Mouse (Mus musculus): ENCODE data around the gene Tmed10.

Tmed10 gene

DNA sequence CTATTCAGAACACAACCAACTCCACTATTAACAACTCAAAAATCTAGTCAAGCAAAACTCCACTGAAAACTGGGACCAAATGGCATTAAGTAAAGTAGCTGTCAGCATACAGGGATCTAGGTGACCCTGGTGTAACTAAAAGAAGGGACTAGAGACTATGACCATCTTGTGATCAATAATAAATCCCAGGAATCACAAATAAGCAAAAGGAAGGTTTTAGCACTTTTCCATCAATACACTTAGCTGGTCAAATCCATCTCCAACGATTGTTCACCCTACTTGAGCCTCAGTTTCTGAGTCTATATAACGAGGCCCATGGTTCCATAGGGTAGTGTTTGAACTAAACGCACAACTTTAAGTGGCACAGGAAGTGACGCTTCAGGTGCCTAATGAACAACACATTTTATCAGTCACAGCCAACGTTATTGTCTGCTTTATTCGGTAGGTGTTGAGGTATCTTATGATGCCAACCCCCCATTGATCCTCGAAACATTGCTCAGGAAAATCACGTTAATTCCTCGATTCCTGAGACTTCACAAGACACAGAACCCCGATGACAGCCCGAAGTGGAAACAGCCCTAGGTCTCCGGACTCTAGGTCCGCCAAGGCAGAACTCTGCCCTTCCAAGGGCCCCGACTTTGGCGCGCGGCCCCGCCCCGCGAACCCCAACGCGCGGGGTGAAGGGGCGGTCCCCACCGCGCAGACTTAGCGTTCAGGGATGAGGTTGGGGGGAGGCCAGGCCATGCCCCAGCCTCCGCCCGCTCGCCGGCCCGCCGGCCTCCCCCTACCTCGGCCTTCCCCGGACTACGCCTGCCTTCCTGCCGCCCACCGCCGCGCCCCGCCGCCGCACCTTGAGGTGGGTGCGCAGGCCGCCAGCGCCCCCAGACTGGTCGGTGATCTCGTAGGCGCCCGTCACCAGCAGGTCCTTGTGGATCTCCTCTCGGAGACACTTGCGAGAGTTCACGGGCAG lies 771 bp downstream of the Tmed10 start:
- DNase-seq: peak; percentile 70

DNA sequence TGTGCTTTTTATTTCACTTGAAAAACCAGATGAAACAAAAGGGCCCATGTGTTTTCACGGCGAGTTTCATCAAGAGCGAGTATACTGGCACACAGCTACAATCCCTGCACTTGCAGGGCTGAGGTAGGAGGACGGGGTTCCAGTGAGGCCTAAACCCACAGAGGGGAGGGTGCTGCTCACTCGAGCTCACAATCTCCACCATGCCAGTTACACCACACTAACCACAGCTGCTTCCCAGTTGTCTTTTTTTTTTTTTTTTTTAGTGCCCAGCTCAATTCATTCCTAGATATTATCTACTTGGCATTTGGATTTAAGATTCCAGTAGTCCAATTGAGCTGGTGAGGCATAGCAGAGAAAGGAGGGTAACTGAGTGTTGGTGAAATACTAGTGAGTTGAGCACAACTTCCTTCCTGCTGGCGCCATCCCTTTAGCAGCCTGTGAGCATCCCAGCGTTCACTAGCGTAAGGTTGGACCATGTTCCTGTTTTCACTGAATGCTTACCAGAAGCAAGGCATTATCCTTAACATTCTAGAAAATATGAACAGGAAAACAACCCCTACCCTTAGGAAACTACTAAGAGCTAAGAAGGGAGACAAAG lies 2.5 kb downstream of the Tmed10 start:
- DNase-seq: no peak

DNA sequence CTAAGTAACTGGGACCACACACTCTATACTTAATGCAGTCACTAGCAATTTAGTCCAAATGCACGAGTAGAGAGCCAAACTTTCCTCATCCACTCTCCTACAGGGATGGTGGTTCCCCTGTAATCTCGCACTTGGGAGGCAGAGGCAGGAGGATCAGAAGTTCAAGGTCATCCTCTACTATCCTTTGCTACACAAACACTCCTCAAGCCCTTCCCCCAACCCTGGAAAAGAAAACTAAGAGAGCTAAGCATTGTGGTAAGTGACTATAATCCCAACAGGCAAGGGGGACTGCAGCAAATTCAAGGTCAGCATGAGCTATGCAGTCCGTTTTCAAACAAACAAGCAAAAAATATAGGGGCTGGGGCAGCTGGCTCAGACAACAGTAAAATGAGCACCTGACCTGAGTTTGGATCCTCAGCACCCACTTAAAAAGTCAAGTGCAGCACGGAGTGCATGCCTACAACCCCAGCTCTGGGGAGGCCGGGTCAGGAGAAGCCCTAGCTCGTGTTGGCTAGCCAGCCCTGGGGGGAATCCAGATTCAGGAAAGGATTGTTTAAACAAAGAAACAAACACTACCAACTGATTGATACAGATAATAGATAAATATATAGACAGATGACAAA lies 6.1 kb downstream of the Tmed10 start:
- no peak for DNase-seq

DNA sequence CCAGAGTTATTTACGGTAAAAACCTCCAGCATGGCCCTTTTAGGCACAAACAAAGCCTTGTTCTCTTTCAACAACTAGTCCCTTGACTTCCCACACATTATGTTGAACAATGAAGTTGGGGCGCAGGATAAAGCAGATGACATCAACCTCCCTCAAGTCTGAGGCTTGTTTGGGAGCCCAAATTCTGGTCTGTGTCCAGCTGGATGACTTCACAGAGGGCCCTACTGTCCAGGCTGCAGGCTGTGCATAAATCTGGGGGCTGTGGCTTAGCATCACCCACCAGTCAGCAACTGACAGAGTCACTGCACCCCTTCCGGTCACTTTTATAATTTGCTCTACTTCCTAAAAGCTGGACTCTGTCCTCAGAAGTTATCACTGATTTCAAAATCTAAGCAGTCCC lies 8.4 kb downstream of the Tmed10 start:
- no peak for DNase-seq

DNA sequence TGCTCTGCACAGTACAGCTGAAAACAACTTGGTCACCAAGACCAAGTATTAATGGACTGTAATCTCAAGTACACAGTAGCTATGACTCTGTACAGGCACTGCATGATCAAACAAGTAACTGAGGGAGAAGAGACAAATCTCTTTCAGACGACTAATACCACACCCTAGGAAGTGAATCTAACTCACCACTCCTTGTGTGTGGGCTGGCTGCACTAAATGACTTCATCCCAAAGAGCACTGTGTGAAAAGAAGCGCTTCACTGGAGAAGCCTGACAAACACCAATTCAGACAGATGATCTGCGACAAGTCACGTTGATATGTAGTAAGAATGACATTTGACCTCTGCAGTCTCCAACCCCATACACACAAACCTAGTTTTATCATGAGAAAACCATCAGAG lies 12.1 kb downstream of the Tmed10 start:
- no peak for DNase-seq

DNA sequence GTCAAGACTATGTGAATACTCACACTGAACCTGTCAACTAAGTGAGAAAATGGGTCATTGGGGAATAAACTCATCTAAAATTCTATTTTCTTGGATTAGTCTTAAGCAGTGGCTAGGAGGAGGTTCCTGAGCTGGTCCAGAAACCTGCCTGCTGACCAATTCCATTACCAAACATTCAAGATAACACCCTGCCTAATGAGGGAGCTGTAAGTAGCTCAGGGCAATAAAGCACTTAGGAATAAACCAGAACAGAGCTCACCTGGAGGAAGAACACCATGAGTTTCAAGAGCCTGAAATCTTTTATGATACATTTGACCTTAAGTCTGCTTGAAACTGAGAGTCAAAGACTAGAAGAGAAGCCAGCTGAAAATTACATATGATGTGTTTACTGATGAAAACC lies 13.1 kb downstream of the Tmed10 start:
- DNase-seq: no peak

DNA sequence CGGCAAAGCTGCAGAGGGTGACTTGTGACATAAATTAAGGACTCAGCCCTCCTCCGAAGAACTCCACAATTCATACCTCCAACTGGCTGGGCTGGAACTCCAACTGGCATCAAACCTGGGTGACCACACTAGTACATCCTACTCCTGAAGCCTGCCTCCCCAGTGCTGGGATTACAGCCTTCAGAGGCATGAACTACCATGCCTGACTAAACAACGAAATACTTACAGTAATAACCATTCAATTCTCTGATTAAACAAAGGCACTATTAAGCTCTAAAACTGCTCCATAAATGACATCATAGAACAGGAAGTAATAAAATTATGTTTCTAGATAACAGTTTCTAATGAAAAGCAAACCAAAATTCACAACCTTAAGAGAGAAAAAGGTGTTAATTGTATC lies 13.5 kb downstream of the Tmed10 start:
- no peak for DNase-seq

DNA sequence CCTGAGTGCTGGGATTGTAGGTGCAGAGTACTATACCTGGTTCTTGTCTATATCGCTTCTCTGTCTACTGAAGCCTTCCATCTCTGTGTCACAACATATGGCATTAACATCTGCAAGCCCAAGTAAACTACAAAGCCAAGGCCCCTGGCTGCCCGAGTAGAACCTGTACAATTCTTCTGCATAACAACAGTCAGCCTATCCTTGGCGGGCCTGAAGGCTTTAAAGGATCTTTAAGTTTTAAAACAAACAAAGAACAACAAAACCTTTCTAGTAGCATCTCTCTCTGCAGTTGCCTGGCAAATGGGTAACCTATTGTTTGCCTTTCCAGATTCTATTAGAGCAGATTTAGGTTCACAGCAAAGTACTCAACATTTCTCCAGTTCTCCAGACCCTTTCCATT lies 20.6 kb downstream of the Tmed10 start:
- DNase-seq: no peak

DNA sequence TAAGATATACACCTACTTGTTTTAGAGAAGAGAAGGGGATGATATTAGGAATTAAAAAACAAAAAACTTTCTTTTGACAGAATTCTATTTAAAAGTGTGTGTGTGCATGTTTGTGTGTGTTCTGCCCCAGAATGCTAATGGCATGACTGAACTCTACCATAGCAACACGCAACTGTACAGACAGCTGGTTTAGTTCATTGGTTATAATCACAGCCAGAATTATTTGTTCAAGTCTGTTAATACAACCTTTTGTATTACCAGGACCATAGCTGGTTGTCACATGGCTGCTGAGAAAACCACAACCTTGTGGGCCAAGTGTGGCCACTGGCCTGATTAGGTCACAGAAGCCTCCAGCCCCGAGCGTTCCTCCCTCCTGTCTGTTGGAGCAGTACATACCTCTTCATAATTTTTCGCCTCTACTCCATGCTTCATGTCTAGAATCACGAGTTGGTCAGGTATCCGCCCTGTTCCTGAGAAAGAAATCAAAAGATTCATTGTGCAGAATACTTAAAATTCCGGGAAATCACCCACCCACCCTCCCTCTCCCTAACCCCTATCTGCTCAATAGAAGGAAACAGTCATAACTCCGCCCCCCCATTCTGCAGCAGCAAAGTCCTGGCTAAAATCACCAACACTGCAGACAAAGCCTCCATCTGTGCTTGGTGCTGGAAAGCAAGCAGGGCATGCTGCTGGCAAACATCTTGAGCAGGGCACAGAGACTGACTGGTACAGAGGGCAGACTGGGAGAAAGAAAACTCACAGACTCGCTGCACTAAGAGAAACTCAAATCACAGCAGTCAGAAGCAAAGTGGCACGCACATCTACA lies 24.0 kb downstream of the Tmed10 start:
- DNase-seq: no peak

DNA sequence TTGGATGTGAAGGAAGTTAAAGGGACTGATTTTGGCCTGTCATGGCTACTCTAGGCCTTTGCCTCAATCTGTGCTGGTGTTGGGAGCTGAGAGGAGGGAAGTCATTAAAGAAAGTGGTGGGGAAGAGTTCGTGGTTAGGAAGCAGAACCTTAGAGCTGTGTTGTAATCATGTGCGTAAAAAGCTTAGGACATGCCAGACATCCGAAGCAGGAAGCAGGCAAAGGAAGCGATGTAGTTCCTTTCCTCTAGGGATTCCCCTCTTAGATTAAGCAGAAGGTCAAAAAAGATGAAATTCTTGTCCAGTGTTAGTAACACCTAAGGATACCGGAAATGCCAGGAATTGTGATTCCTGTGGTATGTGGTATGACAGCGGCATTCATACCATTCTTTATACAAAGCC lies 26.3 kb downstream of the Tmed10 start:
- DNase-seq: no peak

DNA sequence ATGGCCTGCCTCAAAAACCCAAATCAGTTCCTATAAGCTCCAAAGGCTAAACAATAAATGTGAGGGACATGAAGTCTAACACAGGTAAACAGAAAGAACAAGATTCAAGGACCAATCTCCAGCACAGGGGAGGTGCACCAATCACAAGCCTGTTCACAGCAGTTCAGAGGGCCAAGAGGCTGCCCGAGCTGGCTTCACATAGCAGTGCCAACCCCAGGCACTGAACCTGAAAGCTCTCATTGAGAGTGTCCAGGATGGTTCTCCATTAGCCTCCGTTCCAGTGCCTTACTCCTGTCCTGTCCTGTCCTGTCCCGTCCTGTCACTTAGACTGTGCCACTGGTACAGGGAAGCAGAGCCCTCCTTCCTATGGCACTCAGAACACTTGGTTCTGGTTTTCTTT lies 27.5 kb downstream of the Tmed10 start:
- DNase-seq: no peak

DNA sequence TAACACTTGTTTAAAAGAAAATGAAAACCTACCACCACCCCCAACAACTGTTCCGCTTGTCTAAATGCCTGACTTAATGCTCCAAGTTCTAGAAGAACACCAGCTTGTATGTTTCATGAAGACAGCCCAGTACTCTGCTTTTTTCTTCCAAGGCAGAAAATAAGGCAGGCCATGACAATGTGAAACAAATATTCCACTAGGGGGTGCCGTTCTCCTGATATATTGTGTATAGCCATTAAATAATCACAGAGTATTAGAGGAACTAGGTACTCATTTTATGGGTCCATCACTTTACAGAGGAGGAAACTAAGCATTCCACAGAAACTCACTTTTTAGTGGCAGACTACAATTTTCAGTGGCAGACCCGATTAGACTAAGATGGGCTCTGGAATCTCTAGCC lies 28.3 kb downstream of the Tmed10 start:
- peak; percentile 78 for DNase-seq

DNA sequence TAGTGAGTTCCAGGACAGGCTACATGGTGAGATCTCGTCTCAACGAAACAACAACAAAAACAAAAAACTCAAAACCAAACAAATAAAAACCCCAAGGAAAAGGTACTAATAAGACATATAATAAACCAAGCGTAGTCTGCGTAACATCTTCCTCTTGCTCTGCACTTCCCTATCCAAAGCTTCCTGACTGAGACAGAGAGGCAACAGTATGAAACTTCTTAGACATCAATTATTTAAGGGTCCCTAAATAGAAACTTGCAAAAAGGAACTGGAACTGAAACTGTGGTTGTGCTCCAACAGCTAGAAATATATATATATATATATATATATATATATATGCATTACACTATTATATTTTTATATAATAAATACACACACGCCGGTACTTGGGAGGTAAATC lies 29.1 kb downstream of the Tmed10 start:
- DNase-seq: no peak

DNA sequence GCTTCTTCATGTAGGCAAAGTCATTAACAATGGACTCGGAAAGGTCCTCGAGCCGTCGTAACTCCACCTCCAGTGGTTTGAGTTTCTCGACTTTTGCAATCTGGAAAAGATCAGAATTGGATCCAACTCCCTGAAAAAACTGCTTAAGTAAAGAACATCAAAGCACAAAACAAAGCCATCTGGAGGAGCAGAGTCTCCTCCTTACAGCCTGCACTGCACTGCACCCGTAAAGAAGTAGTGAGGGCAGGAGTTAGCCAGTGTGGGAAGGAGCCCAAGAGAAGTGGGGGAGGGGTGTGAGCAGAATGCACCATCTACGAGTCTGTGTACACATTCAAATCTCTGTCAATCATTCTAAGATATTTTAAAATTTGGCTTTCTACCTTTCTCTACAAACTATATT lies 30.4 kb downstream of the Tmed10 start:
- no peak for DNase-seq

DNA sequence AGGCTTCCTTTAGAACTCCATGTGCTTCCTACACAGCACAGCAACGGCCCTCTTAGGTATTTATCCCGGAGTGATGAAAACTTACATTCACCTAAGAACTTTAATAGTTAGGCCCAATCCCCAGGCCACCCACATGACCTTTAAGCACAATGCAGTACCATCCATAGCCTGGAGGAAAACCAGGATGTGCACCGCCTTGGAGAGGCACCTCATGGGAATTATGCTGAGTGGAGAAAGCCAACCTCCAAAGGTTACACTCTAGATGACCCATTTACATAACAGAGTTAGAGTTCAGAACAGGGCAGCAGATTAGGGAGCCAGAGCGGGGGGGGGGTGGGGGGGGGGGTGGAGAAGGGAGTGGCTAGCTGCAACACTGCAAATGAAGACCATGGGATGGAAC lies 32.3 kb downstream of the Tmed10 start:
- peak; percentile 8 for DNase-seq

DNA sequence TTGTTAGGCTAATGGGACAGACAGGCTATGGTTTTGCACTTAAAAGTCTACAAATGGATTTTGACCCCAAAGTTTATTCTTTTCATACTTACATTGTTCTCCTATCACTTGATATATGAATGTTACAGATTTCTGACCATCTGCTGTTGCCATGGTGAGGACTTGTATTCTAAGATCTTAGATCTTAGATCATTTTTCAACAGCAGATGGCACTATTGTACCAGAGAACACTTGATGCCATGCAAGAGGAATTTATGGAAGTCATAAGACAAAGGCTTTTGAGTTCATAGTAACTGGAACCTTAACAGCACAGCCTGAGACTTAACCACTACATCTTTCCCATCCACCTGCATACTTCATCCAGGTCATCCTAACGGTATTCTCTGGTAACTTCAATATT lies 33.5 kb downstream of the Tmed10 start:
- peak; percentile 91 for DNase-seq

DNA sequence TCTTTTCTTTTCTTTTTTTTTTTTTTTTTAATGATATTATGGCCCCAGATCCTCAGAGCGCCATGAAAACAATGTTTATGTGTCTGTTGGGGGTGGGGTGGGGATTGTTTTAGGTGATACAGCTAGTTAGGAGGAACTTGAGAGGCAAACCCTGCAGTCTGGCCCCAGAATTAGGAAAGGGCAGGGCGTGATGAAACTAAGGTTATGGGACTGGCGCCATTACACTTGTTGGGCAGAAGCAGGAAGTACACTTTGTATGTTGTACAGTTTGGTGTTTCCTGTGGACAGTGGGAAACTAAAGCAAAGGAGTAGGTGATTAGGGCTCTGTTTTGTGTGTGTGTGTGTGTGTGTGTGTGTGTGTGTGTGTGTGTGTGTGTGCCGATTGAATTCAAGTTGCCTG lies 34.7 kb downstream of the Tmed10 start:
- peak; percentile 18 for DNase-seq

DNA sequence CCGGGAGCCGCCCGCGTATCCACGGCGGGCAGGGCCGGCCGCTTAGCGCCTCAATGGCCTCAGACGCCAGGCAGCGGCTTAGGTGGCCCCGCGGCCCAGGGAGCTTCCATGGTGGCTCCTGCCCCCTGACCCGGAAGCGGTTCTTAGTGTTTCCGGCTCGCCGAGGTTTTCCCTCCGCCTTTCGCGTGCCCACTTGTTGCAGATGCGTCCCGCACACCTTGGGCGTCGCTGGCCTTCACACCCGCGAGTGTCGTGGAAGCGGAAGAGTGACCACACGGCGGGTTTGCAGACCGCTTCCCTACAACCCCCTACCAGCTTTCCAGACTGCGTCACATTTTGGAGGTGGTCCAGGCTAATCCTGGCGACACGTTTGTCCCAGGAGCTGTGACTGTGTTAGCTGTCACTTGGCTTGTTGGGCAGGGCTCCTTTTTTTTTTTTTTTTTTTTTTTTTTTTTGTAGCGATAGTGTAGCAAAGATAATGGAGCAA lies 35.4 kb downstream of the Tmed10 start, which contains the start of gene Nek9:
TSS of gene Nek9 (minus strand) at position 120 of the 487 bp plus-strand sequence.
- DNase-seq: peak; percentile 96

DNA sequence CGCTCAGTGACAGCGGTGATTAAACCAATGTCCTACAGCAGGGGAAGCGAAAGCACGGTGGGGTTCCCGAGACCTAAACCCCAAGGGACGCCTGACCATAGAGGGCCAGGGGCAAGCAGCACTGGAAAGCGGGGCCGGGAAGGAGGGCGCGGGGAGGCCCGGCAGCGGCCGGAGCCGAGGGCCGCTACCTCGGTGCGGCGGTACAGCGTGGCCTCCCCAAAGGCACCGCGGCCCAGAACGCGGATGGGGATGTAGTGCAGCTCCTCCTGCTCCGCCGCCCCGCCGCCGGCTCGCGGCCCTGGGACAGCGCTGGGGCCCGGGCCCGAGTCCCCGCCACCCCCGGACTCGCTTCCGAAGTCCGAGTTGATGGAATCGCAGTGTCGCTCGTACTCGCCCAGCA lies 35.8 kb downstream of the Tmed10 start:
- DNase-seq: no peak

DNA sequence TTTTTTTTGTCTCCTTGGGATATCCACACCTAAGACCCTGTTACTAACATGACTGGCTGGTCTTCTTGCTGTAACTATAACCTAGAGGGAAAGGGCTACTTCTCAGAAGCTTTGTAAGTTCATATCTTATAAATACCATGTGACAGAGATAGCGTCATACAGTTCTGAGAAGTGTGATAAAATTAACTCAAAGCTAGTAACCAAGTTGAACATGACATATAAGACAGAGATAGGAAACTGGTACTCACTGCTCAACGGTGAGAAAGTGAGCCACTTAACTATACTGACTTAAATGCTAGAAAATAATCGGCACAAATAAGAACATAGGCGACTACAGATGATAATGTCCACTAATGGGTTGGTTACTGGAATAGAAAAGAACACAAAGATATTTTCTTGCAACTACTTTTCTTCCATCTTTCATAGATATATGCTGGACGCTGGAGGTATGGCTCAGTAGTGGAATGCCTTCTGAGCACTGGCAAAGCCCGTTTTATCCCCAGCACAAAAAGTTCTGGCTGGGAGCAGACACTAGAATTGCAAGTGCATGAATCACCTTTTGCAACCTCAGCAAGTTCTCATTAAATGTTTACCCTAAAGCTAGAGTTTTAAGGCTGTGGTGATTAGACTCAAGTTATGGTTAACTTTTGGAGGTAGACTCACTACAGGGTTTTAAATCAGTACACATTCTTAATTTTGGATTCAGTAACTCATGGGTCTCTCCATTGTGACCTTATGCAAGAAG lies 36.9 kb downstream of the Tmed10 start:
- DNase-seq: no peak

DNA sequence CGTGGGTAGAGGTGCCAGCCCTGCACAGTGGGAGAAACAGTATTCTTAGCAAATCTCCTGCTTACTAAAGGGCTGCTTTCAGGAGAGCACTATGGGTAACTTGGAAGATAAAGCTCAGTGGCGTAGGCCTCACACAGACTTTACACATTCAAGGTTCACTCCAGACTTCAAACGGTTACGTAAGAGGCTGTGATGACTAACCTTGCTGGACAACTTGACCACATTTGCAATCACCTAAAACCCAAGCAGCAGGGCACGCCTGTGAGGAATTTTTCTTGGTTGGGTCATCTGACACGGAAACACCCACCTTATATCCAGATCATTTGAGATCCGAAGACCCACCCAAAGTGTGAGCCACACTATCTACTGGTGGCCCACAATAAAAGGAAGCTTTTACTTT lies 44.5 kb downstream of the Tmed10 start:
- DNase-seq: no peak

DNA sequence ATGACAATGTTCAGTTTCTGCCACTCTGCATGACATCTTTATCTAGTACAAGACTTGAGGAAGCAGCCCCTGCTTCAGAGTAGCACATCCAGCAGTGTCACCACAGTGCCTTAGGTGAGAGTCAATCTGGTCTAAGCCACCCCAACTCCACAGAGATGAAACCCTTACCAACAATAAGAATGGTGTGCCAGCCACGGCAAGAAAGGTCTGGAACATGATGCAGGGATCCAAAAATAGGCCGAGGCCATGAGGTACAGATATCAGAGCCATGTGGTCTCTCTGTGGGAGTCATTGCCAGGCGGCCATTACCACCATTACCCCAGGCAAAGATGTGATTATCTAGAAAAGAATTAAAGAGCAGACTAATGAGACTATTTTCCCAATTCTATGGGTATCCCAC lies 66.0 kb downstream of the Tmed10 start:
- no peak for DNase-seq
